Mouse (Mus musculus) MEL (cell line): ENCODE data around the gene Mamstr. TPM values are rescaled to one million over a fixed set of nuclear protein-coding genes. Genes with fewer than 3 reads are reported as not detected.

Experiments
- DNase-seq: peaks from one replicate; pipeline ENCODE4 v3.0.0; 2011; ENCODE audit warnings: low read depth, low spot score
- H3K27ac ChIP-seq: 2 replicates; pipeline ENCODE4 v1.5.1; 2012; ENCODE audit warnings: low read depth, mild to moderate bottlenecking, control low read depth, low read length, moderate library complexity; ENCODE audit not compliant: control insufficient read depth
- H3K27me3 ChIP-seq, 2 experiments: fragments of 150-350 bp in 1 of 2; sonication (generic) in 1 of 2; 2 replicates each; pipeline ENCODE4 v1.6.1; 2012; ENCODE audit warnings: low read length in 2 of 2, mild to moderate bottlenecking in 2 of 2, improper control_type of control experiment in 1 of 2, moderate library complexity in 1 of 2; ENCODE audit not compliant: insufficient read depth in 2 of 2, control insufficient read depth in 1 of 2
- H3K36me3 ChIP-seq, 2 experiments: 2 replicates each; pipeline ENCODE4 v1.6.1; 2012 to 2014; ENCODE audit warnings: low read length in 2 of 2, improper control_type of control experiment in 1 of 2, inconsistent platforms in 1 of 2, mild to moderate bottlenecking in 1 of 2; ENCODE audit not compliant: insufficient read depth in 2 of 2, control insufficient read depth in 1 of 2
- H3K4me1 ChIP-seq, 2 experiments: fragments of 150-350 bp in 1 of 2; sonication (generic) in 1 of 2; 2 replicates each; pipeline ENCODE4 v1.6.1; 2012; ENCODE audit warnings: low read length in 2 of 2, improper control_type of control experiment in 1 of 2, mild to moderate bottlenecking in 1 of 2; ENCODE audit not compliant: insufficient read depth in 2 of 2, control insufficient read depth in 1 of 2
- H3K4me3 ChIP-seq, 2 experiments: fragments of 150-350 bp in 1 of 2; sonication (generic) in 1 of 2; 2 replicates each; pipeline ENCODE4 v1.5.1; 2012; ENCODE audit warnings: low read depth in 2 of 2, low read length in 2 of 2, mild to moderate bottlenecking in 2 of 2, moderate library complexity in 2 of 2, control low read depth in 1 of 2, improper control_type of control experiment in 1 of 2; ENCODE audit not compliant: control insufficient read depth in 1 of 2, insufficient read depth in 1 of 2
- H3K79me2 ChIP-seq: 2 replicates; pipeline ENCODE4 v1.6.1; 2012; ENCODE audit warnings: mild to moderate bottlenecking, low read length, moderate library complexity; ENCODE audit not compliant: control insufficient read depth, poor library complexity, insufficient read depth
- H3K9ac ChIP-seq: 2 replicates; pipeline ENCODE4 v1.6.1; 2012; ENCODE audit warnings: low read depth, mild to moderate bottlenecking, control low read depth, low read length, moderate library complexity; ENCODE audit not compliant: control insufficient read depth, poor library complexity, severe bottlenecking
- H3K9me3 ChIP-seq: fragments of 150-350 bp; sonication (generic); replicated peaks from 2 replicates; pipeline ENCODE4 v1.6.1; 2012; ENCODE audit warnings: mild to moderate bottlenecking, low read length, improper control_type of control experiment, moderate library complexity; ENCODE audit not compliant: insufficient read depth
- BHLHE40 ChIP-seq: IDR thresholded peaks from 2 replicates; pipeline ENCODE4 v1.6.1; 2012; ENCODE audit warnings: low read depth, mild to moderate bottlenecking, inconsistent platforms, low read length, improper control_type of control experiment, borderline replicate concordance
- CHD1 ChIP-seq: IDR thresholded peaks from 2 replicates; pipeline ENCODE4 v1.6.1; 2012; ENCODE audit warnings: low read depth, mild to moderate bottlenecking, inconsistent platforms, low read length, improper control_type of control experiment
- ELF1 ChIP-seq: IDR thresholded peaks from 2 replicates; pipeline ENCODE4 v1.6.1; 2014; ENCODE audit warnings: low read depth, mild to moderate bottlenecking, inconsistent platforms, low read length, improper control_type of control experiment, moderate library complexity
- ETS1 ChIP-seq: IDR thresholded peaks from 2 replicates; pipeline ENCODE4 v1.6.1; 2012; ENCODE audit warnings: low read depth, mild to moderate bottlenecking, inconsistent platforms, low read length, improper control_type of control experiment, moderate library complexity
- MAZ ChIP-seq: IDR thresholded peaks from 2 replicates; pipeline ENCODE4 v1.6.1; 2012; ENCODE audit warnings: low read depth, mild to moderate bottlenecking, inconsistent platforms, low read length, improper control_type of control experiment
- MEF2A ChIP-seq: IDR thresholded peaks from 2 replicates; pipeline ENCODE4 v1.6.1; 2014; ENCODE audit warnings: low read depth, mild to moderate bottlenecking, inconsistent platforms, low read length, improper control_type of control experiment; ENCODE audit not compliant: poor library complexity, insufficient replicate concordance, severe bottlenecking; ENCODE audit errors: extremely low read depth
- MYB ChIP-seq: IDR thresholded peaks from 2 replicates; pipeline ENCODE4 v1.6.1; 2011; ENCODE audit warnings: mild to moderate bottlenecking, low read depth, low read length, improper control_type of control experiment
- MYC ChIP-seq: IDR thresholded peaks from 2 replicates; pipeline ENCODE4 v1.6.1; 2011; ENCODE audit warnings: low read depth, mild to moderate bottlenecking, low read length, improper control_type of control experiment, moderate library complexity
- NELFE ChIP-seq: IDR thresholded peaks from 2 replicates; pipeline ENCODE4 v1.6.1; 2011; ENCODE audit warnings: low read depth, low read length, improper control_type of control experiment
- NRF1 ChIP-seq: IDR thresholded peaks from 2 replicates; pipeline ENCODE4 v1.6.1; 2014; ENCODE audit warnings: low read depth, mild to moderate bottlenecking, inconsistent platforms, low read length, improper control_type of control experiment, moderate library complexity; ENCODE audit not compliant: poor library complexity, insufficient read depth, severe bottlenecking
- POLR2AphosphoS2 ChIP-seq: IDR thresholded peaks from 2 replicates; pipeline ENCODE4 v1.6.1; 2011; ENCODE audit warnings: low read length, improper control_type of control experiment
- SMC3 ChIP-seq: IDR thresholded peaks from 2 replicates; pipeline ENCODE4 v1.6.1; 2011; ENCODE audit warnings: low read depth, low read length, improper control_type of control experiment
- UBTF ChIP-seq: IDR thresholded peaks from 2 replicates; pipeline ENCODE4 v1.6.1; 2012; ENCODE audit warnings: low read depth, mild to moderate bottlenecking, inconsistent platforms, low read length, improper control_type of control experiment, moderate library complexity, borderline replicate concordance; ENCODE audit not compliant: insufficient read depth
- USF1 ChIP-seq: IDR thresholded peaks from 2 replicates; pipeline ENCODE4 v1.6.1; 2014; ENCODE audit warnings: low read depth, mild to moderate bottlenecking, inconsistent platforms, low read length, improper control_type of control experiment, moderate library complexity
- ZC3H11A ChIP-seq: IDR thresholded peaks from 2 replicates; pipeline ENCODE4 v1.6.1; 2012; ENCODE audit warnings: low read depth, mild to moderate bottlenecking, inconsistent platforms, low read length, improper control_type of control experiment
- ZKSCAN1 ChIP-seq: IDR thresholded peaks from 2 replicates; pipeline ENCODE4 v1.6.1; 2012; ENCODE audit warnings: low read depth, mild to moderate bottlenecking, inconsistent platforms, low read length, improper control_type of control experiment, moderate library complexity
- ZNF384 ChIP-seq: IDR thresholded peaks from 2 replicates; pipeline ENCODE4 v1.6.1; 2012; ENCODE audit warnings: low read depth, mild to moderate bottlenecking, inconsistent platforms, low read length, improper control_type of control experiment
- polyA plus RNA-seq, 2 experiments: library from polyadenylated mRNA; stranded (reverse) in 1 of 2; unstranded in 1 of 2; fragments of >175 nt in 1 of 2; fragments of >200 nt in 1 of 2; gene quantifications; 2 replicates each; pipeline versions ENCODE4 v1.2.1 to v1.2.4; 2012; ENCODE audit warnings: low replicate concordance in 2 of 2, low read depth in 1 of 2; ENCODE audit not compliant: insufficient read length in 2 of 2, insufficient read depth in 1 of 2, missing spikeins in 1 of 2
- total RNA-seq: library from RNA; depleted of rRNA; stranded (reverse); fragments of 300-350 nt; gene quantifications from 2 replicates; pipeline ENCODE4 v1.2.3, GENCODE M21; 2012

Mamstr gene
- total and polyA plus RNA-seq, 3 experiments = not detected

- Histone ChIP-seq H3K9ac (no peak within 1 kb of the TSS), H3K27ac (no peak within 1 kb of the TSS), H3K36me3 (peaks cover 0 to 17% of the 10 kb centered on the region in 2 experiments; a peak in 2 of 4 replicates), H3K9me3 (no peaks in the 10 kb centered on the region), H3K27me3 (peaks cover 0 to 3% of the 10 kb centered on the region in 2 experiments; a peak in 2 of 4 replicates), H3K4me3 (no peak within 1 kb of the TSS)
- DNase-seq = no peak
- no peak for TF ChIP-seq UBTF
- TF ChIP-seq ZKSCAN1 = no peak
- TF ChIP-seq, all 39 proteins: peak for 0
- Histone ChIP-seq H3K79me2 (no peaks in the 10 kb centered on the region), H3K4me1 (peaks cover 13 to 20% of the 10 kb centered on the region in 2 experiments)
Measured at GRCm38 (mm10) chr7:45683396-45684050, 43.7 kb downstream of the Mamstr start, which contains the start of gene Ntn5. Gene Ntn5 (plus strand): TSS chr7:45684022.

- peaks cover 13 to 18% of the 10 kb centered on the region in 2 experiments for H3K4me1 ChIP-seq
Measured at GRCm38 (mm10) chr7:45685811-45686210, 46.0 kb downstream of the Mamstr start.

GRCm38 (mm10) chr7:45686841-45687240, 47.1 kb downstream of the Mamstr start:
- Histone ChIP-seq H3K36me3 (peaks cover 0 to 8% of the 10 kb centered on the region in 2 experiments; a peak in 2 of 4 replicates), H3K27me3 (peaks cover 1 to 5% of the 10 kb centered on the region in 2 experiments; a peak in 2 of 4 replicates), H3K4me3 (no peak overlapping the region), H3K27ac (no peak overlapping the region), H3K9me3 (no peaks in the 10 kb centered on the region), H3K9ac (no peak overlapping the region), H3K79me2 (no peaks in the 10 kb centered on the region), H3K4me1 (peaks cover 4 to 8% of the 10 kb centered on the region in 2 experiments)
- TF ChIP-seq NELFE = no peak
- no peak for TF ChIP-seq SMC3
- no peak for TF ChIP-seq MYB
- no peak for TF ChIP-seq MYC
- no peak for TF ChIP-seq MEF2A
- no peak for TF ChIP-seq USF1
- TF ChIP-seq MAZ = no peak
- no peak for TF ChIP-seq UBTF
- no peak for TF ChIP-seq ELF1
- no peak for TF ChIP-seq ETS1
- no peak for TF ChIP-seq CHD1
- TF ChIP-seq ZC3H11A = no peak
- no peak for DNase-seq

More at GRCm38 (mm10) chr7:45685811-45686210, 46.0 kb downstream of the Mamstr start:
- Histone ChIP-seq H3K36me3 (peaks cover 0 to 16% of the 10 kb centered on the region in 2 experiments; a peak in 2 of 4 replicates), H3K79me2 (no peaks in the 10 kb centered on the region), H3K27ac (no peak overlapping the region), H3K9ac (no peak overlapping the region), H3K4me3 (no peak overlapping the region), H3K9me3 (no peaks in the 10 kb centered on the region), H3K27me3 (peaks cover 1 to 3% of the 10 kb centered on the region in 2 experiments; a peak in 2 of 4 replicates)
- no peak for DNase-seq
- TF ChIP-seq NRF1 (no peak), POLR2AphosphoS2 (no peak), ZNF384 (no peak), BHLHE40 (no peak), NELFE (no peak)
